Mouse (Mus musculus) spleen, adult 2 months (tissue): Measurements from ENCODE around the gene Farp2.

Experiments
- CTCF ChIP-seq: fragments of 200-500 bp; IDR thresholded peaks from 2 replicates; pipeline ENCODE4 v1.5.1; 2011; ENCODE audit warnings: mild to moderate bottlenecking, inconsistent platforms; ENCODE audit not compliant: insufficient read depth, insufficient read length, insufficient replicate concordance; ENCODE audit errors: extremely low read depth
- POLR2A ChIP-seq: fragments of 200-500 bp; IDR thresholded peaks from 2 replicates; pipeline ENCODE4 v1.6.1; 2011; ENCODE audit warnings: low read depth, low read length, inconsistent platforms

- no peak for TF ChIP-seq POLR2A
- TF ChIP-seq CTCF = no peak
Measured at GRCm38 (mm10) chr1:93595916-93596315, 84.0 kb downstream of the Farp2 start.
